Mouse (Mus musculus): ENCODE measurements at regions not wholly inside any gene's neighbourhood (a gene's known extent, or its start where the extent isn't known, plus 50 kb on each side); places are given as distances from the start of the nearest gene placed in this dataset.

DNA sequence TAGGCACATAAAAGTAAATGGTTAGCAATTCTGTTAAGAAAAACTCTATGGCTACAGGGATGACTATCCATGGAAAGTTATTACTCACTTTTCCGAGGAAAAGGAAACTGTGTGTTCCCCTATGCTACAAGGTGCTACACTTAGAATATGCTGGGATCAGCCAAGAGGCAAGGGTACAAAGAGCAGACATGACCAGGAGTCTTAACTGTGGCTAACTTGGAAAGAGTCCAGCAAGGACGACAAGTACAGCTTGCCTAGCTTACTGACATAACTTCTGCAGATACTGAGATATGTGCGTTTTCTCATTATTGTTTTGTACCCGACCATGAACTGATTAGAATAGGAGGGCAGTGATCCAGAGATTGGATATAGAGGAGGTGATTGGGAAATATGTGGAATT is 296.4 kb downstream of the Gm16223 start:
- DNase-seq (ENCODE audit: low read depth, low spot score) = no peak

DNA sequence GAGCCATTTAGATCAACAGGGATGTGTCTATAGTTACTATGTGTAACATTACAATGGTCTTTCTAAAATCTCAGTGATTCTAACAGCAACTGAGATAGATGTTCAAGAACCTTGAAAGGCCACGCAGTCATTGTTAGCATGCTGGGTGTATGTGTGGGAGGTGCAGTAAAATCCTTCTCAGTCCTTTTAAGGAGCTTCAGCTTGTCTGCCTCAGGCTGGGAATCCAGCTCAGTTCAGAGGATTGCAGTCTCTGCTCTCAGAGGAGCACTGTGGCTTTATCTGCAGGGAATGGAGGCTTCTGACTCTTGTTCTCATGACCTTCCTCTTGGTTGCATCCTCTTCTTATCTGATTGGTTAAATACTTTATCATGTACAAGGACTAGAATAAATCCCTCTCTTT is 320.2 kb downstream of the Gm16223 start:
- no peak for DNase-seq (ENCODE audit: low read depth, low spot score)

DNA sequence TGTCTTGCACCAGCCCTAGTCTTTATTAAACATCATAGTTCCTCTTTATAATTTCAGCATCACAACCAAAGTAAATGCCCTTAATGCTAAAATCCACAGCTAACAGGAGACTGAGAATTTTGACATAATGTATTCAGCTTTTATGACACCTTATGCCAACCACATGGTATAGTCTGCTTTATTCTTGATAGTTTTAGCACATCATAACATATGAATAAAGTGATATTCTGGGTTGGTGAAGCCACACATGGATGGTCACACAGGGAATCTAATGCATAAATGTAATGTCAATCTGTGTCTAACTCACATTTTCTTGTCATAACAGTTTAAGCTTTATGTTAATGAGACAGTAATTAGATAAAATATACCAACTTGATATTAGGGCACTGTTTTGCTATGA is 328.9 kb downstream of the Gm16223 start:
- no peak for DNase-seq (ENCODE audit: low read depth, low spot score)

DNA sequence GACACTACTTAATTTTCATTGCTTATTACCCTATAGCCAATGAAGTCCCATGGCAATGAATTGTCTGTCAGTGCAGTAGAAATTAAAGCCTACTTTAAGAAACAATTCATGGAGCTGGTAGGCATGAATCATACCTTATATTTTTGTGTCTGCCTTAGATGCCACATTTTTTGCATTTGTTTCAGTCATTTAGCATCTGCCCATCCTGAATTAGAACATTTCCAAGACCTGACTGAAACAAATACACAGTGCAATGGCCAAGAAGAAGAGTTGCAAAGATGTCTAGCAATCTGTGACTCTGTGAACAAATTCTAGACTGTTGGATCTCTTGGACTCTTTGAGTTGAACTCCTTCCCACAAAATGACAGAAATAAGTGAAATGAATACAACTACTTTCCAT is 342.2 kb downstream of the Gm16223 start:
- DNase-seq (ENCODE audit: low read depth, low spot score) = no peak

DNA sequence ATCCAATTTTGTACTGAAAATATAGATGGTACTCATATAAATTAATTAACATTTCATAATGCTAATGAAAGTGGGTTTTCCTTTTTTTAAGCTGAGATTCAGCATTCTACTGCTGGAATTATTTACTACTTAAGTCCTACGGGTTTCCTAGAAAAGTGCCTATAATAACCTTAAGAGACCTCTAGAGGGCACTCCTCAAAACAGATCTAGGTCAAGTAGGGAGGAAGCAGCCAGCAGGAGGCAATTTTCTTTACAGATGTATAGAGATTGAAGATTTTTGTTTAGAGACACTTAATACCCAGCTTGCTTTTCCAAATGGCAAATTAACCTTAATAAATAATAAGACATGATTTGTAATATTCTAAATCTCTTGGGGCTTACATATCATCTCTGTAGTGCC is 344.5 kb downstream of the Gm16223 start:
- peak; percentile 9 for DNase-seq (ENCODE audit: low read depth, low spot score)

DNA sequence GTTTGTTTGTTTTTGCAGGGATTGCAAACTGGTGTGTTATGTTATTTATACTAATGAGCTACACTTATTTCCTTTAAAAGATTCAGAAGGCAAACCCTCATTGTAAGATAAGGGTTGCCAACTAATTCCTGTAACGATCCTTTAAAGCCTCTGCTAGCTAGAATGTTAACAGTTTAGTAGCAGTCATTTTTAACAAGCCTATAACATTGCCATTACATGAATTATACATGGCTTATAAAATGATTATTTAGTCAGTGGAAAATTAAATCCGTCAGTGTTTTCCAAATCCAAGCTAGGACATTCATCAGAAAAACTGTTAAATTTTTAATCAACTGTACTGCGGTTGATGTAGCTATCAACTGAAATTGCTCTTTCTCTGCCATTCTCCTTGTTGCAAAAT is 358.1 kb downstream of the Gm16223 start:
- no peak for DNase-seq (ENCODE audit: low read depth, low spot score)

DNA sequence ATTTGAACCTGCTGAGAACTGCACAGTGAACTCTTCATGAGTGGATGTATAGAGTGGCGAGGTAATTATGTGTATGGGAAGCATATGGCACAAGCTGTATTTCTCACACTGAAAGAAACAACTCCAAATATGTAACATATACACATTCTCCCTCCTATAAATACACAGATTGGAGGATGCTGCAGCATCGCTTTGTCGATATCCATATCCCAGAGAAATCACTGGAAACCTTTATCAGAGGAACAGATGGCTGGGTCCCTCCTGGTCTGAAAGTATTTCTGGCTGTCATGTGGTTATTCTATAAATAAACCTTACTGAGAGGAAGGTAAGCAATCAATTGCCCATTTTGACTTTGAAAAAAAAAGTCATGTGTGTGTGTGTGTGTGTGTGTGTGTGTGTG is 365.4 kb downstream of the Gm16223 start:
- no peak for DNase-seq (ENCODE audit: low read depth, low spot score)

DNA sequence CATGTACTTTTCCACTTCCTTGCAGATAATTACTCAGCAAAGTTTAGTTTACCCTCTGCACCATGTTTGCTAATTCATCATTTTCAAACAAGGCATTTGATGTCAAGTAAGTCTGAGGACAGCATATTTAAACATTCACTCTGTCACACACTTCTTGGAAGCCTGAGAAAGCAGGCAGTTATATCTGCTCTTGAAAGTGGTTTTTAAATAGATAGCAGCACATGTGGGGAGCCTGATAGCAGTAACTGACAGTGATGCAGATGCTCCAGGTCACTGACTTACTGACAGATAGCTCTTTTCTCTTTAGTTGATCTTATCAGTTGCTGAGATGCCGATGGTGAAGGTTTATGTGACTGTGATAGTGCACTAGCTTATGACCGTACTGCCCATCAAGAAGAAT is 380.9 kb downstream of the Gm16223 start:
- no peak for DNase-seq (ENCODE audit: low read depth, low spot score)

DNA sequence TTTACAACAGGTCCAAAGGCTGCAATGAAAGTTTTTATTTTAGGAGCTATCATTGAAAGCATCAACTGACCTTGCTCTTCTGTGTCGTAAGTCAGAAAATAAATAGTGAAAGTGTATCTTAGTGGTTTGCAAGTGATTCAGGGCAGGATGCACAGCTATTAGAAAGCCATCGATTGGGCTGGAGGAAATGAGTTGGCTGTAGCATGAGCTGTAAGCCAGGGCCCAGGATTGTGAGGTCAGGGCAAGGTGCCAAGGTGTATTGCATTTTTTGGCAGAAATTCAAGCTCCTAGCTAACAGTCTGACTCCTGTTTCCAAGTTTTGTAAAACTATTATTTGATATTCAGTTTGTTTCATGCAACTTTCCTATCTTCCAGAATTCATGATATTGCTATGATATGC is 381.8 kb downstream of the Gm16223 start:
- no peak for DNase-seq (ENCODE audit: low read depth, low spot score)

DNA sequence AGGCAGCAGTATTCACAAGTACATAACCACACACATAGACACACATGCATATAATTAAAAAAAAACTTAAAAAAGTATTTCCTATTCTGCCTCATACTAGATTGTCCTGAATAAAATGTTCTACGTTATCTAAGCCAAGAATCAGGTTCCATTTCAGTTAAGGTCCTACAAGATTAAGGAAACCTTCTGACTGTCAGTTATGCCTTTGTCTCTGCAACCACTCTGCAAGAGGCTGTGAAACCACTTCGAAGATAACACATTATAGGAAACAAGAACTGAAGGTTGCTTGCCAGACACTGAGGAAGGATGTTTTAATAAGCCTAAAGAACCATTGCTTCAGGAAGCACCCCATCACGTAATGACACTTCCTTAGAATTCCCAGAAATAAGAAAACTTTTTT is 385.9 kb downstream of the Gm16223 start:
- DNase-seq (ENCODE audit: low read depth, low spot score) = no peak

DNA sequence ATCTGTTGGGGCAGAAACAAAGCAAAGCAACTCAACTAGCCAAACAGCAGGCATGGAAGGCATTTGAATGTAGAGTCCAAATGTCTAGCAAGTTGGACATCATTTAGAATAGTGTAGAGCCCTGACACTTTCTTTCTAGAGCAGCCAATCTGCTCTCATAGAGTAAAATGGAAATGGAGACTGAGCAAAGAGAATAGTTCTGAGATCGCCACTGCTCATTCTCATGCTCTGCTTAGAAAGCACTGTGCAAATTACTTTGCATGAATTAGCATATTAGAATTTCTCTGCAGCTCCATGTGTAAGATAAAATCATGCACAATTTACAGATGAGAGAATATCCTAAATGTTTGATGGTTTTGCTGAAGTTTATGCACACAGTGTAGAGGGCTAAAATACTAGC is 393.4 kb downstream of the Gm16223 start:
- no peak for DNase-seq (ENCODE audit: low read depth, low spot score)

DNA sequence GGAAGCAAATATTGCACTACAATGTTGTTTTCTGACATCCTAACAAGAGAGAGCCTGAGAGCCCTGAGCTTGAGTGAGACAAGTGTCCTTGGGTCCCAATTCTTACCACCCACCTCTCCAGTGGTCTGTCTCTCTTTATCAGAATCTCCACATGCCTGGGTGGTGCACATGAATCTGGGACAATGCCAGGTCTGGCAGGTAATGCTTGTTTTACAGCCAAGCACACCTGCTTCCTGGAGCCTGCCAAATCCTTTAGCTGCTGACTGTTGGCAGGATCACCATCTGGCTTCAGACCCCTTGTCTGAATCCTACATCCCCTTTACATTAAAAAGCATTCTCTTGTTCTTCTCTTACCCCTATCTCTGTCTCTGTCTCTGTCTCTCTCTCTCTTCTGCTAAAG is 397.1 kb downstream of the Gm16223 start:
- DNase-seq (ENCODE audit: low read depth, low spot score) = no peak

DNA sequence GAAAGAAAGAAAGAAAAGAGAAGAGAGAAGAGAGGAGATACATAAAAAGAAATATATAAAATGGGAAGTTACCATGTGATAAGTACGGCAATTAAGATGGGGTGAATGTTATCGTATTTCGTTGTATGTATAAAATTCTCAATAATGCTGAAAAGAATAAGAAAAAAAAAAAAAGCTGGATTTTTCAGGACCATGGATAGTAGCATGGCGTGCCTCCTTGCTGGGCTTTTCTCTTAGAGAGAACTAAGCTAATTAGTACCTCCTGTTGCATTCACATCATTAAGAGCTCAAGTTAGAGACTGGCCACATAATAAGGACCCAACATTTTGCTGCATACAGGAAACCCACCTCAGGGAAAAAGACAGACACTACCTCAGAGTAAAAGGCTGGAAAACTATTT is 405.7 kb downstream of the Gm16223 start:
- DNase-seq (ENCODE audit: low read depth, low spot score) = peak; percentile 7

DNA sequence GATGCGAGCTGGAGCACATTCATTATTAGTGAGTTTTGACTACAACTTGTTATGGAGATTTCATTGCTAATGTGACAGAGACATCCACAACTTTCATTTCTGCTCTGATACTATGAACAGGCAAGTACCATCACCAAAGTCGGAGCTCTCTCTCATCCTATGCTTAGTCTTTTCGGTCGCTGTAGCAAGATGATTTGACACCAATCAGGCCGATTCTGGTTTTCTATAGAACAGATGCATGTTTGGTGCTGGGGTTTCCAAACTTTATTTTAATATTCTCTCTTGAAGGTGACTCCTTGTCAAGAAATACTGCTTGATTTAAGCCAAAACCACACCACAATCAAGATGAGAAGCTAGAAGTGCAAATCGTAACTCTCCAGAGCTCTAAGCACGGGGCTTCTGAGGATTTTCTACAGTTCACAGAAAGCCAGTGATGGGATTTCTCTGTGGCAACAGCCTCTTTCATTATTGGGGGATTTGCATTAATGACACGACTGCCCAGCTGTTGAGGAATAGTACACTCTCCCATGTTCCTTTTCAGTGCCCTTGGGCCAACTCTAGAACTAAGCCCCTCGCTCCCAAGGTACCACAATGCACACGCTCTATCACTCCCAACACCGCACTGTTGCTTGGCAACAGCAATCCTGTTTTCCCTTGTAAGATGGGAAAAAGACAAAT is 434.5 kb downstream of the Gm16223 start:
- DNase-seq (ENCODE audit: low read depth, low spot score) = no peak

DNA sequence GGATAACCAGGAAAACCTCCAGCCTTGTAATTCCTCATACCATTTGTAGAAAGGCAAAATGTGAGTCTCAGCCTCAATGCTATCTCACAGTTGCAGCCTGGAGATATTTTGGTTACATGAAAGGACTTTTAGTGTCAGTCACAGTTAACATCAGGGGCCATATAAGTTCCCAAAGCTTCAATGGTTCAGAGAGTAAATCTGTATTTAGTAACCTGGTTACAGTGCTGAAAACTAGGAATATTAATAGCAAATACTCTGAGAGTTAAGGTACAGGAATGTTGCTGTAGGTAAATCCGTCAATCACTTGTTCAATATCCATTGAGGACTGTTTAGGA is 435.0 kb downstream of the Gm16223 start:
- DNase-seq (ENCODE audit: low read depth, low spot score) = no peak

DNA sequence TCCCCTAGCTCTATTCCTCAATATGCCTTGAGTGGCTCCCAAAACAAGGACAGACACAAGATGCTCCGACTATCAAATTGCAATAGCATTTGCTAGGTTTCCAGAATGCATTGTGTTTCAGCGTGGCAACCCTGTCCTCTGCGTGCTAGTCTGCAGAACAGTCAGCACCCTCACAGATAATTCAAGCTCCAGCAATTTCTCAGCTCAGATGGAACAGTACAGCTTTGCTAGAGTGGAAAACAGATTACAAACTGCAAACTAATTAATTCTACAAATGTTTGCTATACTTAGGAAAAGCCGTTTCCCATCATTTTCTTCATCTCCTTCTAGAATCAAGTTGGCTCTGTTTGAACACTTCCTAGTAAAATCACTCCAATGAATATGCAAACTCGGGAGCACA is 441.4 kb downstream of the Gm16223 start:
- DNase-seq (ENCODE audit: low read depth, low spot score) = no peak

DNA sequence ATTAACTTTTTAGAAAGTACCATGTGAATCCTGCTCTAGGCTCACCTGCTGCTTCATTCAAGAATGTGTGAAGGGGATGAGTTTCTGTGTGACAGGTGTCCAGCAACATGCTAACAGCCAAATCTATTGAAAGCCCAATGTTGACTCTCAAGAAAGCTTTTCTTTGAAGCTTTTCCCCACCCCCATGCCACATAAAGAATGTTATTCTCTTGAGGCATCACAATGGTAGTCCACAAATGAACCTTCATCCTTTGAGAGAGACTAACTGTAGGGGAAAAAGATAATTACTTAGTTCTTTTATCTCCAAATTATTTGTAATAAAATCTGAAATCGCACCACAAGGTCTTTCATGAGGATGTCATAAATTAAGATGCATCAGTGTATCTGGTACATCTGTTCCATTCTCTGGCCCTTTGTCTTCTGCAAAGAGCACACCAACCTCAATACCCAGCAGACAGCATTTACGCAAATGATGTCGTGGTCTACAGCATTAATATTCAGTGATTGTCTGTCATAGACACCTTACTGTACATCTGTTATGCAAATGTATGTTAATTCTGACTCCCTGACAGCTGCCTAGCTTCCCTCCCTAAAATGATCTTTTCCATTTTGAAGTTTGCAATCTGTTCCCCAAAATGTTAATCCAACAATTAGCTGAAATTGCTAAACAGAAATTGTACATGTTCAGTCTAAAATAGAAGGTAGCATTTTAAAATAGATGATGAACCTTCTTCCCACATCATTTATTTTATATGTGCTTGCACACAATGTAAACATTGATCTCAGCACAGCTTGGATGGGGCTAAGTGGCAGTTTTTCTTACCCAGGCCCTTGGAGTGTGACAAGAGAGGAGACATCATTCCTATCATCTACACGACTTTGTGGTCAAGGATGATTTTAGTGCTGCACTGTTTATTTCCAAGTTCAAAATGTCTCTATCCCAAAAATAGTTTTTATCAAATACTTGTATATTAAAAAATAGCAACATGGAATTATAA is 455.7 kb downstream of the Gm16223 start:
- no peak for DNase-seq (ENCODE audit: low read depth, low spot score)

DNA sequence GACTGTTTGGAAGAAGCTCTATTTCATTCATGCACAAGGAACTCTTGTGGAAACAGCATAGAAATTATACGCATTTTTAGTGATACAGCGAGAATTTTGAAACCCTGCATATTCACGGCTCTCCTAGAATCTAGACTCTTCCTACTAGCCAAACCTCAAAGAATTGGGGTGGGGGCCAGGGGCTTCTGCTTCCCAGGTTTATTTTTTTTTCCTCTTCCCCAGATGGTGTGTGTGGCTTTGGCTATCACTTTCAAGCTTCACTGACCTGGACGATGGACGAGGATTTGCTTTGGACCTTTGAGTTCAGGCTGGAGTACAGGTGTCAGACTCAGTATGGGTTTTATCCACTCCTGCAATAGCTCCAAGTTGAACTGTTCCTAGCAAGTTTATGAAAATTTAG is 457.7 kb downstream of the Gm16223 start:
- DNase-seq (ENCODE audit: low read depth, low spot score) = no peak

DNA sequence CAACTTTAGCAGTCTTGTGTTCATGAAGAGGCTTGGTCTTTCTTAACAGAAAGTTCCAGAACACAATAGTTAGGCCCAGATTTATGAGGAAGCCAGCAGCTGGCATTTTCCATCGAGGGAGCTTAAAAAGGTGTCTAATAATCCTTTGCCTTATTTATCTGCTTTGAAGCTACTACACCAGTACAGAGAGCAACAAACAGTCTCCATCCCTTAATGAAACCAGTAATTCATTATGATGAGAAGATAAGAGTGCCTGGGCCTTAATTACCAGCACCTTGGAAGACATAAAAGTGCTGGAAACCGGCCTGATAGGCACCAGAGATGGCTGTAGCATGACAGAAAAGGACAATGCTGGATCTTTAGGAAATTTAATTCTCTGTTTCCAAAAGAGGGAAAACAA is 492.8 kb downstream of the Gm16223 start:
- DNase-seq (ENCODE audit: low read depth, low spot score) = no peak

DNA sequence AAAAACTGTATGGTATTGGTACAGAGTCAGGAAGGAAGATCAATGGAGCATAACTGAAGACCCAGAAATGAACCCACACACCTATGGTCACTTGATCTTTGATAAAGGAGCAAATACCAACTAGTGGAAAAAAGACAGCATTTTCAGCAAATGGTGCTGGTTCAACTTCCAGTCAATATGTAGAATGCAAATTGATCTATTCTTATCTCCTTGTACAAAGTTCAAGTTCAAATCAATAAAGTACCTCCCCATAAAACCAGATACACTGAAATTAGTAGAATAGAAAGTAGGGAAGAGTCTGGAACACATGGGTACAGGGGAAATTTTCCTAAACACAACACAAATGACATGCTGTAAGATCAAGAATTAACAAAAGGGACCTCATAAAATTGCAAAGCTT is 495.6 kb downstream of the Gm16223 start:
- no peak for DNase-seq (ENCODE audit: low read depth, low spot score)

DNA sequence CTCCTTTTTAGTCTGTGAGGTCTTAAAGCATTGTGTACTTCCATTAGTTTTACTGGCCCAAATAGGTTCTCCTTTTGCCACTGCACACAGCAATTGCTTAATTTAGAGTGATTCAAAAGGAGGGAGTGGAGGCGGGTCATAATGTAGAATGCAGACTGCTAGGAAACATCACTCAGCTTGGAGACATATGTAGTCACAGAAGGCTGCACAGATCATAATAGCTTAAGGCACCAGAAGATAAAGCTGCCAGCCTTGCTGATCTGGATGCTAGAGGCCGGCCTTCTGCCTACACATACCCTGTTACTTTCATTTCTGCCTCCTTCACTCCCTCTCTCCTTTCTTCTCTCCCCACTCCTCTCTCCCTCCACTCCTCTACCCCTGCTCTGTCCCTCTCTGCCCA is 508.2 kb downstream of the Gm16223 start:
- DNase-seq (ENCODE audit: low read depth, low spot score) = no peak

DNA sequence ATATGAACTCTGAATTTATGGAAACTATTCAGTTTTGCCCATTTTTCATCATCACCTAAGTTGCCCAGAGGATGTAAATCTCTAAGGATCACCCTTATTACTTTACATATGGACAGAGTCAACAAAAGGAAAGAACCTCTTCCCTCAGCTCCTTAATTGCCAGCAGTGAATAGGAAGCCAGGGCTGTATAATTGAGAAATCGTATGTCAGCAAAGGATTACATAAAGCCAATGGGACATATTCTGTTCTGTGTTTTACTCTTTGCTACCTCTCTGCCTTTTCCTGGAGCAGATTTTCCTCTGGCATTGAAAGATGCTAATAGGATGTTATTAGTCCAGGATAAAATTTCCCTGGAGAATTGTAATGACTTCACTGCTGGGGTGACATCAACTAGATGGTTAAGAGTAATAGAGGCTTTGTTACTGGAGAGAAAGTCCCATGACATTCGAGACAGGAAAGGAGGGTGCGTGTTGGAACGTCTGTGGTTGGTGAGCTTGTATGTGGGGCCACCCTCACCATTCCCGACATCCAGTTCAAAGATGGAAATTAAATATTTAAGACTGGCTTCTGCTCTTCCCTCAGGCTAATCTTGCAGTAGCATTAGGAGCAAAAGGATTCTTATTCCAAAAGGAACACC is 510.6 kb downstream of the Gm16223 start:
- DNase-seq (ENCODE audit: low read depth, low spot score) = no peak

DNA sequence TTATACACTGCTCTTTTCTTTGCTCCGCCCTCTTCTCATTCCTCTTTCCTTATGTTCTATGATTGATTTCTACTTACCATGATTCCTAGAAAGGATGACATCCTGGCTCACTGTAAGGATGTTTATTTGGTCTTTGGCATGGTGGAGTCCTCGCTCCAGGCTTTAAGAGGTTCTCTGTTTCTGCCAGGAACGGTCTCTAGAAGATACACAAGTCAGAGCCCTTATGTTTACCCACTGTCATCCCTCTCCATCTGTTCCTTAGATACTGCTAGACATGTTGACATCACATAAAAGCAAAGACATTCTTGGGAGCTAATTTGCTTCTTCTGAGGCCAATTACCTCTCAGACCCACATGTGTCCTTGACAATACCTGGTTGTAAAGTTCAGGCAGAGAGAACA is 552.9 kb downstream of the Gm16223 start:
- no peak for DNase-seq (ENCODE audit: low read depth, low spot score)

Measured in forelimb bud, embryonic 11.5 days (tissue).